Mouse (Mus musculus) cerebellum, postnatal 25 days (tissue): ENCODE results near the gene Ccdc172.

Experiments
- DNase-seq, 2 experiments: peaks; one replicate each; pipeline ENCODE4 v3.0.0; 2021; ENCODE audit warnings: mixed read lengths in 2 of 2

Ccdc172 gene

GRCm38 (mm10) chr19:58511818-58512217 is at the start of gene Ccdc172:
TSS of gene Ccdc172 (plus strand) at chr19:58511993.
- no peak for DNase-seq

GRCm38 (mm10) chr19:58463755-58464154 is 48.0 kb upstream of the Ccdc172 start:
- DNase-seq = no peak

DNA sequence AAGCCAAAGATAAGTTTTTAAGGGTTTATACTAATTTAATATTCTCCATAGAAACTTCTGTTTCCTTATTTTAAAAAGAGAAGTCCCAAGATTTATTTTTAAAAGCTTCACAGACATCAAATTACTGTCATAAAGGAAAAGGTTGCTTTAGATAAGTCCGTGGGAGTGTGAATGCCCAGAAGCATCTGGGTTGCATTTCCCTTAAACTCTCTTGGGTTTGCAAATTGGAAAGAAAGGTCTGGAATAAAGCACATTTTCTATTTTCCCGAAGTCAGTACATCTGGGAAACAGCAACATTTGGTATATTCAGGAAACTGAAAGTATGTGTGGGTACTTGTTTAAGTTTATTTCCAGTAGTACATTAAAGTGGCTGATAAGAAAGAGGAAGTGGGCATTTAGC is 43.5 kb upstream of the Ccdc172 start:
- DNase-seq = no peak

DNA sequence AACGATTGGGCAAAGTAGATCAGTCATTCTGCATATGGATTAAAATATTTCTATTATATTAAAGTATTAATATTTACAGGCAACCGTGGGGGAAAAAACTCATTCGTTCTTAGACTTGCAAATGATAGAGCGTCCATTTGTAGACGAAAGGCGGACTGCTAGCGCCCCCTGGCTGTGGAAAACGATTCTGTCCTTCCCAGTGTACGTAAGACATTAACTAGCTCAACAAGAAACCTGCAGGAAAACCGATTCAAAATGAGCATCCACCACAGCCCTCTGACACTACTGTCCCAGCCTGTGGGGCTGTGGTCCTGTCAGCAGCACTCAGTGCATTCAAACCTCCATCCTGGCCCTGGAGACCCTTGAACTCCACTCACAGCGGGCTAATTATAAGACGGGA is 42.4 kb upstream of the Ccdc172 start:
- peak; percentile 88 to 93 for DNase-seq

DNA sequence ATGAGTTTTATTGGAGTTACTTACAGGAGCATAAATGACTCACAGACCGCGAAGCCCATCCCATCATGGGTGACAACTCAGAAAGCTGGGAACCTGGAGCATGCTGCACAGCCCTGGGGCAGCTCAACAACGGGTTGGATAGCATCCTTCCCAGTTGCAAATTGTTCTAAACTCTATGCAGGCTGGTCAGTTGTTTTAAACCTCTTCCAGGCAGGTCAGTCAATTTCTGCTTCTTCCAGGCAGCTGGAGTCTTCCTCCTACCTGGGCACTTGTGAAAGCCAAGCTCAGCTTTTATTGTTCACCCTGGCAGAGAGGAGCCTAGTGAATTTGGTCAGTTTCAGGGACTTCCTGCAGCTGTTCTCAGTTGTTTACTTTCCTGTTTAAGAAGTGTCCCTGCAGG is 37.5 kb upstream of the Ccdc172 start:
- DNase-seq = no peak

GRCm38 (mm10) chr19:58482373-58482977 is 29.3 kb upstream of the Ccdc172 start:
- DNase-seq = no peak

- DNase-seq = no peak
Observed at GRCm38 (mm10) chr19:58486686-58487085, 25.1 kb upstream of the Ccdc172 start.

DNA sequence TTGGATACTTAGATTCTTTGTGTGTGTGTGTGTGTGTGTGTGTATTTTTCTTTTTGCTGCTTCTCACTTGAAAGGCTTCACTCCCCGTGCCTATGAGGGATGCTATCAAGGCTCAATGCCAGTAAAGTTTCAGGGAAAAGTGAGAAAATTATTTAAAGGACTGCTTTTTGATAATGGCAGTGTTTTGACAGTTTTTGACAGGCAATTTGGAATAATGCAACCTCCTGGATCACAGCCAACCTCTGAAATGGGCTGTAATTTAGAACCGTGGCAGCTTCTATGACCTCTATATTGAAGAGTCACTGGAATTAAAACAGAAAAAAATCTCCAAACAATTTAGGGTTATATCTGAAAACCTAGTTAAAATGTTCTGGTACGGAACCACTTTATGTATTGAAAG is 14.7 kb upstream of the Ccdc172 start:
- DNase-seq = no peak

DNA sequence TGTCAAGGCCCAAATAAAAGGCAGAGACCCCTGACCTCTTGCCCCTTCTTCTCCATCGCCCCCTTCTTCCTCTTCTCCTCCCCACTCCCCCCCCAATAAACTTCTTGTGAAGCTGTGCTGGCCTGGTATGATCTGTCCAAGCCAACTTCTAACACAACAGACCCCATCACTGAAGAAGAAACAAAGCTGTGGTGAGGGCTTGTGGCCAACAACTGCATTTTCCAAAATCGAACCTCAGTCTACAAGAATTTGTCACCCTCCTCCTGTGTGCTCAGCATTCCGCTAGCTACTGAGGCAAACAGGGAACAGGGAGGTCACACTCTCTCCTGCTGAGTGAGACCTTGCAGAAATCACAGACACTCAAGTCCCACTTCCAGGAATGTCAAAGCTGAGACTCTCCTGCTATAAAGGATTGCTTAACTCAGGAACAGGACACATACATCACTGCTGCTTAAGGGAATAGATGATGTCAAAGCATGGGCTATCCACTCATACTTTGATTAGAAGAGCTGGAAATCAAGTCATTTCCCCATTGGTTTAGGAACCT is 12.3 kb upstream of the Ccdc172 start:
- DNase-seq = no peak

DNA sequence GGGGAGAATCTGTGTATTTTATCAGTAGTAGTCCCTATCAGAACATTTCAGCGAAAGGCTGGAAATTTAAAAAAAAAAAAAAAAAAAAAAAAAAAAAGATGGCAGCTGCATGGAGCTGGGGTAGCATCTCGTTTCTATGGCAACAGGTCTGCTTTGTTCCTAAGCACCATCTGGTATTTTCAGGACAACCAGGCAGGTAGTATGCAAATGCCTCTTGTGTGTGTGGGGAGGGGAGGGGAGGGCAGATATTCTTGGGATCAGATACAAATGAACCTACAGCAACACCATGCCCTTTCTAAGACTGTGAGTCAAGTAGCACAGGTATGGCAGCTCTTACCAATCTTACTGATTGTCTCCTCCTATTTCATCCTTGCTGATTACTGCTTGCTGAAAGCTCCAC is 11.7 kb upstream of the Ccdc172 start:
- DNase-seq = no peak

DNA sequence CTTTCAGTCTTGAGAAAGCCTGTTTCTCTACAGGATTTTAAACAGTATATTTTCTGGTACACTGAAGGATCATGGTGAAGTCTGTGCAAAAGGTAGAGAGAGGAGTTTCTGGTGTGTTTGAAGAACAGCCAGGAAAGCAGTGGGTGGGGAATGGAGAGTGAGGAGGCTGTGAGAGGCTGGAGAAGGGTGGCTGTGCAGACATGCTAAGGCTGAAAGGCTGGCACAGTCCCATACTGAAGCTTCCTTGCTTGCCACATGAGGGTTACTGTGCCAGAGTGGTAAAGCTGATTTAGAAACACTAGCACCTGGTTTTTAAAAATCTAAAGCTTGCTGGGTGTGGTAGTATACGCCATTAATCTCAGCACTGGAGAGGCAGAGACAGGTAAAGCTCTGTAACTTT is 9.9 kb downstream of the Ccdc172 start:
- DNase-seq = peak in 1 of 2 experiments; percentile 17

GRCm38 (mm10) chr19:58523736-58524394 is 12.1 kb downstream of the Ccdc172 start:
- DNase-seq = no peak

DNA sequence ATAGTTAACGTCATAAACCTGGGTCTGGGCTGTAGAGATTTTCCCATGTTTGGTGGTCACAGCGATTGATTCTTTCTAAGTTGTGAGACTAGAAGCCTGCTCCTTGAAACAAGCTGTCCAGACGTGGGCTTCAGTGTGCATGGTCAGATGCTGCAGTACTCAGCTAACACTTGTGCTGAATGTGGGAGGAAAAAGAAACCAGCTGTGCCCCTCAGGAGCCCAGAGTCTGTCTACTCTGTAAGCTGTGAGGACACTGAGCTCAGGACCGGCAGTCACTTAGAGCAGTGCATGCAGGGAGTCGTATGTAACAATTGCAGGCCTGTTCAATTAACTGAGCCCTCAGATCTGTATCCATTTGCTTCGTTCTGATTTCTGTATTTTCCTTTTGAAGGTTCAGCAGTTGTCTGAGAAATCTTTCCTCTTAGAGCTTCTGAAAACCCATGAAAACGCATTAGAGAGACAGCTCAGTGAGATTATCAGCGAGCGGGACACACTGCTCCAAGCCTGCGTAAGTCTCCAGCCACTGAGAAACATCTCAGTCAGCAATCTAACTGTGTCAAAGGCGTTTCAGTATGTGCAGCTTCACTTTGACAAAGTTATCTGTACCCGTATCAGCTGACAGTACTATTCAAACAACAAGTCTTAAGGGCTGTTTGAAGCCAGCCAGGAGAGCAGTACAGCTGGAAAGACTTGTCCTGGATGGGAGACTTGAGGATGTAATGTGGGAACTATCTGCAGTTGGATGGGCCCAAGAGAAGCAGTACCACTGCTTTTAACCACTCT is 13.9 kb downstream of the Ccdc172 start:
- no peak for DNase-seq

- DNase-seq = no peak
Observed at GRCm38 (mm10) chr19:58533077-58533476, 21.3 kb downstream of the Ccdc172 start.

GRCm38 (mm10) chr19:58536691-58537090 is 24.9 kb downstream of the Ccdc172 start:
- no peak for DNase-seq

- DNase-seq = no peak
Observed at GRCm38 (mm10) chr19:58540396-58540795, 28.6 kb downstream of the Ccdc172 start.

- DNase-seq = no peak
Observed at GRCm38 (mm10) chr19:58548367-58548766, 36.6 kb downstream of the Ccdc172 start.

DNA sequence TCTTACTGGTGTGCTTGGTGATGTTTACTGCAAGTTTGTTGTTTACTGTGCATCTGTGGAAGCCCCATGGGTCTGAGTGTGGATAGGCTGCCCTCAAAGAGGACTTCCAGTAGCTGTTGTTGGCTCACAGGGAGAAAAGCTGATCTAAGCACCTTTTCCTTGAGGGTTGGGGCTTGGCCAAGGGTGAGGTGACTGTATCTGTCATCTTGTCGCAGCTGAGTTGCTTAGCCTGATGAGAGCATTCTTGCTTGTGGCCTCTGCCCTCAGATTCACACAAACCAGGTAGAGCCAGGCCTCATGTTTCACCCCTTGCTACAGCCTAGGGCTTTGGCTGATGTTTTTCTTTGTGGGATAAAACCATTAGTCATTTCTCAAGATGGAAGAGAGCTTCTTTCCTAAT is 38.7 kb downstream of the Ccdc172 start:
- no peak for DNase-seq

DNA sequence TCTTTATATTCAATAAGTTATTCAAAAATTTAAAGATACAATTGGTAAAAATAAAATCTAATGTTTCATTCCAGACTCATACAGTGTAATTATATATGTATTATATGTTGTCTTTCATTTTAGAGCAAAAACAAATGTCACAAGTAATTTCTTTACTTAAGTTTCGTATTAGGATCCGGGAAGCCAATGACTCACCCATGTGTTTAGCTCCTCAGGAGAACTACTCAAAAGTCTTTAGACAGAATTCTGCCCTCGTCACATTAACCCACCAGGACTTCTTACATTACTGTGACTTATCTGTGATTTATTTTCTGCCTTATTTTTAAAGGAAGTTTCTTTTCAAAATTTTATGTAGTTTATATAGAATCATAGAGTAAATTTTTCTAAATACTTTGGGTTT is 39.1 kb downstream of the Ccdc172 start:
- DNase-seq = no peak

DNA sequence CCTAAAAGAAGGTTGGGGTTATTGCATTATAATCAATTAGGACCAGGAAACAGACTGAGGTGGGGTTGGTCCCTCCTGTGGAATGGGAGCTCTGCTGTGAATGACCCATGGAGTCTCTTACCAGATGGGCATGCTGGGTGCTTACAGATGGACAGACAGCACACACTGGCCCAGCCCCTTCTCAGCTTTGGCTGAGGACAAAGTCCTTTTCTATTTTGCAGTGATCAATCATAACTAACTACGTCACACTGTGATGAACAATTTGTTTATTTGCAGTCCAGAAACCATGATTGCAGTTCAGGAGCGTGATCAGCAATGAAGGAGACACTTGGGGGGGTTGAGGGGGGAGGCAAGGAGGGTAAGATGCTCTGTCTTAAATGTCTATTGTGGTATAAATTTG is 43.2 kb downstream of the Ccdc172 start:
- no peak for DNase-seq

DNA sequence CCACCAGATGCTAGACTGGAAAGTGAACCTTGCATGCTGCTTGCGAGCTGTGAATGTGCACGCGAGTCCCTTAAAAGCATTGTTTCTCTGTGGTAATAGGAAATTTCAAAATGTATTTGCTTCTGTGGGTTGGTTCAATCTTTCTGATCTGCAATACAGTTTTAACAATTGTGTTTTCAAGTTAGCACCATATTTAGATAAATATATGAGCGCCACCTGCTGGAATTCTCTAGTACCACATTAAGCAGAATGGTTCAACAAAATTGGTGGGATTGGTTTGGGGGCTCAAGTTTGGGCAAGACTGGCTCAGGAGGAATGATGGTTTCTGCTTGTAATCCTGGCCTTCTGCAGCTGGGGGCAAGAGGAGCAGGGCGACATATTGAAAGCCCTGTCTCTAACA is 46.6 kb downstream of the Ccdc172 start:
- peak; percentile 11 to 48 for DNase-seq

- DNase-seq = no peak
Observed at GRCm38 (mm10) chr19:58562301-58562815, 50.6 kb downstream of the Ccdc172 start.

GRCm38 (mm10) chr19:58571566-58571965 is 59.8 kb downstream of the Ccdc172 start:
- no peak for DNase-seq
